Mouse (Mus musculus) hindbrain, embryonic 12.5 days (tissue): Measurements from ENCODE around the gene Nav3. TPM values are rescaled to one million over a fixed set of nuclear protein-coding genes. Genes with fewer than 3 reads are reported as not detected.

Source experiments
- ATAC-seq: fragments of 200-750 bp; cut with Nextera tagmentation; 2 replicates; pipeline ENCODE4 v1.8.0; 2017; ENCODE audit warnings: moderate TSS enrichment; ENCODE audit not compliant: low FRiP score
- H3K27ac ChIP-seq: fragments of 300-500 bp; sonication (generic); 2 replicates; pipeline ENCODE4 v1.5.1; 2016; ENCODE audit warnings: mild to moderate bottlenecking
- H3K27me3 ChIP-seq: fragments of 300-500 bp; sonication (generic); 2 replicates; pipeline ENCODE4 v1.6.1; 2016; ENCODE audit warnings: mild to moderate bottlenecking
- H3K36me3 ChIP-seq: fragments of 300-500 bp; sonication (generic); 2 replicates; pipeline ENCODE4 v1.6.1; 2016; ENCODE audit warnings: mild to moderate bottlenecking
- H3K4me1 ChIP-seq: fragments of 300-500 bp; sonication (generic); 2 replicates; pipeline ENCODE4 v1.6.1; 2016
- H3K4me2 ChIP-seq: fragments of 300-500 bp; sonication (generic); replicated peaks from 2 replicates; pipeline ENCODE4 v1.6.1; 2016; ENCODE audit warnings: mild to moderate bottlenecking
- H3K4me3 ChIP-seq: fragments of 300-500 bp; sonication (generic); 2 replicates; pipeline ENCODE4 v1.5.1; 2016; ENCODE audit warnings: mild to moderate bottlenecking
- H3K9ac ChIP-seq: fragments of 300-500 bp; sonication (generic); 2 replicates; pipeline ENCODE4 v1.6.1; 2016; ENCODE audit warnings: mild to moderate bottlenecking, moderate library complexity
- H3K9me3 ChIP-seq: fragments of 300-500 bp; sonication (generic); replicated peaks from 2 replicates; pipeline ENCODE4 v1.6.1; 2016; ENCODE audit warnings: mild to moderate bottlenecking
- WGBS: fragments of 180-500 bp; shearing (Covaris S2); methylation state at CpG from one replicate; pipeline ENCODE4 v1.1.7; 2016; 5-methylcytosine and 5-hydroxymethylcytosine counted together
- polyA plus RNA-seq: library from polyadenylated mRNA; unstranded; fragments of >200 nt; fragmentation: Nextera tagmentation; extraction: Ambion mirVana; gene quantifications from 2 replicates; pipeline ENCODE4 v1.2.1, GENCODE M21; 2016

Gene Nav3
- polyA plus RNA-seq, 1 experiment from 2014 or later = 16.0 TPM

- no peak overlapping the region for H3K27ac ChIP-seq
- ATAC-seq = no peak
- 76% methylated on average over 7 of the region's 7 CpGs for WGBS
Measured at GRCm38 (mm10) chr10:110352148-110352547, 103.9 kb downstream of the Nav3 start.

GRCm38 (mm10) chr10:110330030-110330429 is 126.0 kb downstream of the Nav3 start:
- Histone ChIP-seq H3K4me3 (no peak overlapping the region), H3K4me2 (no peak overlapping the region), H3K9me3 (no peaks in the 10 kb centered on the region), H3K4me1 (no peaks in the 10 kb centered on the region), H3K27ac (no peak overlapping the region), H3K27me3 (no peaks in the 10 kb centered on the region), H3K36me3 (no peaks in the 10 kb centered on the region), H3K9ac (no peak overlapping the region)
- WGBS = 87% methylated on average over 5 of the region's 5 CpGs
- no peak for ATAC-seq

More at GRCm38 (mm10) chr10:110352148-110352547, 103.9 kb downstream of the Nav3 start:
- H3K4me2 ChIP-seq = no peak overlapping the region
- H3K4me1 ChIP-seq = no peaks in the 10 kb centered on the region
- H3K9ac ChIP-seq = no peak overlapping the region
- H3K4me3 ChIP-seq = no peak overlapping the region
- H3K27me3 ChIP-seq = no peaks in the 10 kb centered on the region
- no peaks in the 10 kb centered on the region for H3K36me3 ChIP-seq
- no peaks in the 10 kb centered on the region for H3K9me3 ChIP-seq

GRCm38 (mm10) chr10:110329629-110330028 is 126.4 kb downstream of the Nav3 start:
- 78% methylated on average over 5 of the region's 5 CpGs for WGBS
- Histone ChIP-seq H3K9ac (no peak overlapping the region), H3K27me3 (no peaks in the 10 kb centered on the region), H3K4me2 (no peak overlapping the region), H3K9me3 (no peaks in the 10 kb centered on the region), H3K27ac (no peak overlapping the region), H3K4me3 (no peak overlapping the region), H3K4me1 (no peaks in the 10 kb centered on the region), H3K36me3 (no peaks in the 10 kb centered on the region)
- no peak for ATAC-seq

GRCm38 (mm10) chr10:110322082-110322632 is 133.8 kb downstream of the Nav3 start:
- 62% methylated on average over 6 of the region's 6 CpGs for WGBS
- Histone ChIP-seq H3K9ac (no peak overlapping the region), H3K27ac (peak overlapping the region; percentile 18; the same call in 1 of the 2 replicates), H3K4me2 (no peak overlapping the region), H3K4me3 (no peak overlapping the region), H3K9me3 (no peaks in the 10 kb centered on the region), H3K4me1 (0 out of 2 replicates have a peak, but pooled peaks cover 4% of the 10 kb centered on the region), H3K36me3 (no peaks in the 10 kb centered on the region), H3K27me3 (no peaks in the 10 kb centered on the region)
- ATAC-seq = no peak

- H3K4me2 ChIP-seq = no peak overlapping the region
- no peak for ATAC-seq
- peaks cover 8% of the 10 kb centered on the region for H3K4me1 ChIP-seq
- no peak overlapping the region for H3K9ac ChIP-seq
- no peak overlapping the region for H3K4me3 ChIP-seq
- H3K27ac ChIP-seq = no peak overlapping the region
- H3K9me3 ChIP-seq = peaks cover 5% of the 10 kb centered on the region; the same call in 1 of the 2 replicates
- no peaks in the 10 kb centered on the region for H3K36me3 ChIP-seq
- 76% methylated on average over 5 of the region's 5 CpGs for WGBS
- no peaks in the 10 kb centered on the region for H3K27me3 ChIP-seq
Measured at GRCm38 (mm10) chr10:110317275-110317674, 138.7 kb downstream of the Nav3 start.

- Histone ChIP-seq H3K27me3 (no peaks in the 10 kb centered on the region), H3K4me2 (no peak overlapping the region), H3K9me3 (peaks cover 5% of the 10 kb centered on the region; the same call in 1 of the 2 replicates), H3K4me1 (peaks cover 5% of the 10 kb centered on the region), H3K36me3 (no peaks in the 10 kb centered on the region), H3K4me3 (no peak overlapping the region), H3K9ac (no peak overlapping the region), H3K27ac (no peak overlapping the region)
- ATAC-seq = no peak
- WGBS = 56% methylated on average over 5 of the region's 5 CpGs
Measured at GRCm38 (mm10) chr10:110314525-110314924, 141.5 kb downstream of the Nav3 start.

GRCm38 (mm10) chr10:110313959-110314358 is 142.0 kb downstream of the Nav3 start:
- 75% methylated on average over 7 of the region's 7 CpGs for WGBS
- Histone ChIP-seq H3K4me2 (no peak overlapping the region), H3K9me3 (peaks cover 5% of the 10 kb centered on the region; the same call in 1 of the 2 replicates), H3K36me3 (no peaks in the 10 kb centered on the region), H3K9ac (no peak overlapping the region), H3K27ac (peak overlapping the region; percentile 7; the same call in 1 of the 2 replicates), H3K4me1 (peaks cover 5% of the 10 kb centered on the region), H3K4me3 (no peak overlapping the region), H3K27me3 (no peaks in the 10 kb centered on the region)
- 0 out of 2 replicates have a peak, but pooled peaks have one; percentile 46 for ATAC-seq

GRCm38 (mm10) chr10:110309511-110309910 is 146.5 kb downstream of the Nav3 start:
- Histone ChIP-seq H3K27me3 (no peaks in the 10 kb centered on the region), H3K4me3 (no peak overlapping the region), H3K27ac (no peak overlapping the region), H3K9ac (no peak overlapping the region), H3K36me3 (no peaks in the 10 kb centered on the region), H3K4me1 (peaks cover 2% of the 10 kb centered on the region), H3K9me3 (peaks cover 5% of the 10 kb centered on the region; the same call in 1 of the 2 replicates), H3K4me2 (no peak overlapping the region)
- no peak for ATAC-seq
- WGBS = 86% methylated on average over 4 of the region's 4 CpGs

GRCm38 (mm10) chr10:110305609-110306008 is 150.4 kb downstream of the Nav3 start:
- no peak overlapping the region for H3K27ac ChIP-seq
- no peak for ATAC-seq
- no peak overlapping the region for H3K4me2 ChIP-seq
- H3K36me3 ChIP-seq = no peaks in the 10 kb centered on the region
- no peak overlapping the region for H3K4me3 ChIP-seq
- 86% methylated on average over 5 of the region's 5 CpGs for WGBS
- no peak overlapping the region for H3K9ac ChIP-seq
- no peaks in the 10 kb centered on the region for H3K4me1 ChIP-seq
- H3K9me3 ChIP-seq = no peaks in the 10 kb centered on the region
- no peaks in the 10 kb centered on the region for H3K27me3 ChIP-seq

- Histone ChIP-seq H3K4me2 (no peak overlapping the region), H3K4me3 (no peak overlapping the region), H3K4me1 (no peaks in the 10 kb centered on the region), H3K27me3 (no peaks in the 10 kb centered on the region), H3K36me3 (no peaks in the 10 kb centered on the region), H3K9ac (no peak overlapping the region), H3K27ac (no peak overlapping the region), H3K9me3 (no peaks in the 10 kb centered on the region)
- no peak for ATAC-seq
- WGBS = 86% methylated on average over 10 of the region's 10 CpGs
Measured at GRCm38 (mm10) chr10:110290016-110290623, 165.9 kb downstream of the Nav3 start.

- Histone ChIP-seq H3K4me2 (no peak overlapping the region), H3K9ac (no peak overlapping the region), H3K4me3 (no peak overlapping the region), H3K27ac (no peak overlapping the region), H3K9me3 (no peaks in the 10 kb centered on the region), H3K36me3 (no peaks in the 10 kb centered on the region), H3K27me3 (no peaks in the 10 kb centered on the region), H3K4me1 (no peaks in the 10 kb centered on the region)
- ATAC-seq = no peak
- 77% methylated on average over 3 of the region's 3 CpGs for whole genome bisulfite sequencing
Measured at GRCm38 (mm10) chr10:110283879-110284278, 172.1 kb downstream of the Nav3 start.

GRCm38 (mm10) chr10:110272818-110273217 is 183.2 kb downstream of the Nav3 start:
- WGBS = 90% methylated on average over 2 of the region's 2 CpGs
- H3K9me3 ChIP-seq = no peaks in the 10 kb centered on the region
- H3K9ac ChIP-seq = no peak overlapping the region
- H3K4me2 ChIP-seq = no peak overlapping the region
- no peaks in the 10 kb centered on the region for H3K4me1 ChIP-seq
- no peaks in the 10 kb centered on the region for H3K36me3 ChIP-seq
- H3K27me3 ChIP-seq = no peaks in the 10 kb centered on the region
- no peak for ATAC-seq
- no peak overlapping the region for H3K4me3 ChIP-seq
- H3K27ac ChIP-seq = no peak overlapping the region

GRCm38 (mm10) chr10:110270561-110270960 is 185.4 kb downstream of the Nav3 start:
- WGBS = 98% methylated on average over 1 of the region's 1 CpGs
- ATAC-seq = no peak

More at GRCm38 (mm10) chr10:110270561-110270960, 185.4 kb downstream of the Nav3 start:
- H3K4me1 ChIP-seq = no peaks in the 10 kb centered on the region
- no peak overlapping the region for H3K4me2 ChIP-seq
- H3K9ac ChIP-seq = no peak overlapping the region
- no peaks in the 10 kb centered on the region for H3K27me3 ChIP-seq
- H3K9me3 ChIP-seq = no peaks in the 10 kb centered on the region
- no peak overlapping the region for H3K4me3 ChIP-seq
- H3K36me3 ChIP-seq = no peaks in the 10 kb centered on the region
- H3K27ac ChIP-seq = no peak overlapping the region
